Mouse (Mus musculus) kidney, adult 9 months (tissue): Measurements from ENCODE around the gene Six3.

Source experiments
- DNase-seq: peaks from one replicate; pipeline ENCODE4 v3.0.0; 2022

Six3 gene

DNA sequence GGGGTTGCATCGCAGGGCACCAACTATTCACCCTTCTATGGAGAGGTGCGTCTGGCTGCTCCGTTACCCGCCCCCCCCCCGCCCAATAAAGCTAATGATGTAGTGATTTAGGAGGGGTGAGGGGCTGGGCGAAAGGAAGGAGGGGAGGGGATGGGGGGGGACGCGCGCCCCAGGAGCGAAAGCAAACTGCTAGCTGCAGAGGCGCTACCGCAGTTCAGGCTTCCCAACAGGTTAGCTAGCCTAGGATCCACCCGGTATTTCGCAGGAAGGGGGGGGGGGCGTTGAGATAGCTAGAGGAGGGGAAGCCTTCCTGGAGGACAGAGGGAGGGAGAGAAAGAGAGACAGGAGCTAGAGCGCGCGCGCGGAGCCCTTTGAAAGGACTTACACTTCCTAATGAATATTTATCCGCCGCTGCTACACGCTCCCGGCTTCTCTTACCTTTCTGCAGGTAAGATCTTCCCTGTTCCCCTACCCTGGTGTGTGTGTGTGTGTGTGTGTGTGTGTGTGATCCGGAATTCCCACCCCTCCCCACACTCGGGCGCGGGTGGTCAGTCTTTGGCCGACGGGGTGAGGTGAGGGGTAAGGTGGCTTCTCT, at the start of gene Six3:
Gene Six3, plus strand, starts transcription at position 343 of the 595 bp plus-strand sequence.
- no peak for DNase-seq

- DNase-seq: no peak
These were observed 49.3 kb upstream of the Six3 start for GRCm38 (mm10) chr17:85564107-85564506.

DNA sequence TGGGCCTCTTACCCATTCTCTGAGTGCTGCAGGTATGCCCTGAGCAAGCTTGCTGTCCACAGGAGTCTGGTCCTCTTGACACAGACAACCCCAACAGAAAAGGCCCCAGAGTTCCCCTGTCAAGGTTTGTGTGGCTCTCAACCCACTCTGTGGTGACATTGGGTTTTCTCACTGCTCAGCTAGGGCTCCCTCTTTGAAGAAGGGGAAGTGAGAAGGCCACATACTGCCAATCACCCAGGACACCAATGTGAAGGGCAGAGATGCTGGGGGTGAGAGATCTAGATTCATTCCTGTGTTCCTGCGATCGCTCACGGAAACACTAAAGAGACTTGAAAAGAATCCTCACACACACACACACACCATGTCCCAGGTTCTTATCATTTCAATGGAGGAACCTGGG, 39.4 kb upstream of the Six3 start:
- DNase-seq: no peak

GRCm38 (mm10) chr17:85578290-85578689, 35.1 kb upstream of the Six3 start:
- no peak for DNase-seq

- DNase-seq: no peak
These were observed 34.1 kb upstream of the Six3 start for GRCm38 (mm10) chr17:85579350-85579749.

DNA sequence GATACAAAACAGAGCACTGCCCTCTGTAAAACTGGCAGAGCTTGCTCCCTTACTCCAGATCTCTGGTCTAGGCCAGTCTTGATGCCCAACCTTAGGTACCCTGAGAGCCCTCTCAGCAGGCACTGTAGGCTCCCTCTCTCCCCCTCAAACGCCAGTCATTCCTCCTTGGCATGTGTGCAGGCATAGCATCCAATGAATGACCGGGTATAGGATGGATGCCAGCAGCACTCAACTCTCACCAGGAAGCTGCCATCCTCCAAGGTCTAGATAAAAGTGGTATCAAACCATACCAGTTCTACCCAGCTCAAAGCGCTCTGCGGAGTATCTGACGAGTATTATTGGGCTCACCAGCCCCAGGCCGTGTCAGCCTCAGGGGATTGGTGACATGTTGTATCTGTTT, 33.2 kb upstream of the Six3 start:
- DNase-seq: no peak

- DNase-seq: no peak
These were observed 29.2 kb upstream of the Six3 start for GRCm38 (mm10) chr17:85584170-85584569.

- no peak for DNase-seq
These were observed 28.8 kb upstream of the Six3 start for GRCm38 (mm10) chr17:85584573-85584972.

GRCm38 (mm10) chr17:85585779-85586178, 27.6 kb upstream of the Six3 start:
- DNase-seq: no peak

DNA sequence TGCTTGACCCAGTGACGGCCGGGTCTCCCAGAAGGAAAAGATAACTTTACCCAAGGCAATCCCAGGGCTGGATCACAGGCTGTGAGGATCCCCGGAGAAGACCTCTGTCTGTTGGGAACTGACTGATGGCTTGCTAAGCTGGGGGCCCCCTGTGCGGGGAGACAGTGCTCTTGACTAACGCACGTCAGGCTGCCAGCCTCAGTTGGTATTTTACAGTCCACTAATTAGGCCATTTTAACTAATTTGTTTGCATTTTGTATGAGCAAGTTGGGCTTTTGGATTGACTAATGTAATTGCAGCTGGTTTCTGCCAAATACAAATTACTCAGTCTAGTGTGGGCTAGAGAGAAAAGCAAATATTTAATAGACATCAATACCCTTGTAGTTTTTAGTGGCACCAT, 21.4 kb upstream of the Six3 start:
- DNase-seq: no peak

DNA sequence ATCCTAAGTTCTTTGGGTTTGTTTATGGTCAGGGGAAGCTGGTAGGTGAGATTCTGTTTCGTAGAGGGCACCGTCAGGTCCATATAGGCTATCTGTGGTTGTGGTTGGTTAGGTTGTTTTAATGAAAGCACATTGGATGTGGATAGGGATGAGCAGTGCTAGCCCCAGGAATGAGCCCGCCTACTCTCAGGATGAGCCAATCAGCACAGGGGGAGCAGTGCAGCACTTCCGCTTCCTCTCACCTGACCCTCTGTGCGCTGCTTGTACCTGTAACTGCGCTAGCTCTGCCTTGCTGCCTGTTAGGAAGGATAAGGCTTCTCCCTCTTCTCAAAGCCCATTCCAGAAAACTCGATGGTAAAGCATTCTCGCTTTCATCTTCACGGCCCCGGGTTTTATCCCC, 17.6 kb upstream of the Six3 start:
- DNase-seq: no peak

- DNase-seq: no peak
These were observed 17.0 kb upstream of the Six3 start for GRCm38 (mm10) chr17:85596341-85596890.

DNA sequence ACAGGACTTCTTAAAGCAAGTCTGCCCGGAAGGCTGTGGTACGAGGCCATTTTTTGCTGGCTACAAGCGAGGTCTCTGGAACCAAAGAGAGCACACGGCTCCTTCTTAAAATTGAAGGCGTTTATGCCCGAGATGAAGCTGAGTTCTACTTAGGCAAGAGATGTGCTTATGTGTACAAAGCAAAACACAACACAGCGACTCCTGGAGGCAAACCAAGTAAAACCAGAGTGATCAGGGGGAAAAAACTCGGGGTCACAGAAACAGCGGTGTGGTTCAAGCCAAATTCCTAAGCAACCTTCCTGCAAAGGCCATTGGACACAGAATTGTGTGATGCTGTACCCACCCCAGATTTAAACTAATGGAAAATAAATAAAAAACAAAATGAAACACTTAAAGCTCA, 13.9 kb upstream of the Six3 start:
- DNase-seq: no peak

DNA sequence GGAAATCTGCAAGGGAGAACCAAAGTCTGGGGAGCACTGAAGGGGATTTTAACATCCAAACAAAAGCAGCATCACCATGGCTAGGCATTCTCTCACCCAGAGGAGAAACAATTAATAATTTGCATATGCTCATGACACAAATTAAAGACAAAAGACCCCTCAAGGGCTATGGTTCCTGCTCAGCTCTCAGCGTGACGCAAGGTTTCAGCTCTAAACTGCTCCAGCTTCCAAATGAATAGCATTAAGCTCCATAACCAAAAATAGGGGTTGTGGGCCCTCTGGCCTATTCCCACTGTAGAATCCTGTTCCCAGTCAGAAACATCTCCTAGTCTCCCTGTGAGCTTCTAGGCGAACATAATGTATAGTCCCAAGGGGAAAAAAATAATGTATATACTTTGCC, 6.9 kb upstream of the Six3 start:
- no peak for DNase-seq

DNA sequence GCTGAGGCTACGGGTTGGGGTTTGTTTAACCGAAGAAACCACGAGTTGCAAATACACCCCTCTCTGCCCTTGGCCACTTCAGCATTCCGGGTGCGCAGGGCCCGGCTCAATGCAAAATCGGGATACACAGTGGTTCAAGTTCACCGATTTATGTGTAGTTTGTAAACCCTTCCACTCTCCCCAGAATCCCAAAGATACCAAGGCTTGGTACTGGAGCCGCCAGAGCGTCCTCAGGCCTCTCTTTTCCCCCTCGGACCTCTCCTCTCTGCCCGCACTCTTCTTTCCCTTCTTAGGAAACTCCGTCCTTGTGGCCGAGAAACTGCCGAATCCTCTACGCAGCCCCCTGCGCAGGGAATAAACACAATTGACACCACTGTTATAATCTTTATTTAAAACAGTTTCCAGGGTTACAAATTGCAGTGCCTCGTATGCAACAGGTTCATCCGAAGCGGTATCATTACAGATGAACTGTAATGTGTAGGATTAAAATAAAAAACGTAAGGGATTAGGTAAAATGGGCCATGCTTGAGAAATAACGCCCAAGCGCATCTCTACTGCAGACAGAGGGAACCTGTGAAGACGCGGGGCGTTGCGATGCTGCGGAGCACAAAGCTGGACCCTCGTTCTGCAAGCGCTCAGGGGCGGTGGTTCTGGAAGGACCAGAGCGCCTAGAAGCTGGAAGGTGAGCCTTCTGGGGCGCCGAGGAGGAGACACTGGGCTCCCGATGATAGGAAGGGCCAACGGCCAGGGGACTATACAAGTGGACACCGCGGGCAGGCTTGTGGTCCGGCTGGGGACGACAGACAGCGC, 5.6 kb upstream of the Six3 start:
- no peak for DNase-seq

DNA sequence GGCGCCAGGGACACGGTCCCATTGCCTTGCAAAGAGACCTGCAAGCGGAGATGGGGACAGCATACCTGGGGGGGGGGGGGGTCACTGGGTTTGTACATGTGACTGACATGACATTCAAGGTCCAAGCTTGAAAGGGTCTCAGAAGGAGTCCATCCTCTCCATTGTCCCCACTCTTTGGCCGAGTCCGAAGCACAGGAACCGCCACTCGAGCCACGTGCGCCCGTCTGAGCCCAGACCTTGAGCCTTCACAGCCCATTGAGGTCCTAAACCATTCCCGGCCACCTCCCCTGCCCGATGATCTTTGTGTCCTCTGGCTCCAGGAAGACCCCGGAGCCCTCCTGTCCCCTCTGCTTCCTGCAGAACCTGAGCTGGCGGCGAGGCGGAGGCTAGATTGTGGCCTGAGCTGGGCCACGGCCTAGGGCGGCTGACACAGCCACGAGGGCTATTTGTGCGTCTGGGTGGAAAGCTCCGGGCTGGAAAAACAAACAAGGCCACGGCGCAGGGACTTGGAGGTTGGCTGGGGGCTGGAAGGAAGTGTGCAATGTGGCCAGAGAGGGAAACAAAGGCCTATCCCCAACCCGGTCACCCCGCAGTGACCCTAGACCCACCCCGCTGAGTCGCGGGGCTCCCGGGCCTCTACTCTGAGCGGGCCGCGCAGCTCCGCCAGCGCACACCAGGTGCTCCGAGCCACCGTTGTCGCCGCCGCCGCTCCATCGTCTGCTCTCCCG, 4.9 kb upstream of the Six3 start:
- DNase-seq: no peak

DNA sequence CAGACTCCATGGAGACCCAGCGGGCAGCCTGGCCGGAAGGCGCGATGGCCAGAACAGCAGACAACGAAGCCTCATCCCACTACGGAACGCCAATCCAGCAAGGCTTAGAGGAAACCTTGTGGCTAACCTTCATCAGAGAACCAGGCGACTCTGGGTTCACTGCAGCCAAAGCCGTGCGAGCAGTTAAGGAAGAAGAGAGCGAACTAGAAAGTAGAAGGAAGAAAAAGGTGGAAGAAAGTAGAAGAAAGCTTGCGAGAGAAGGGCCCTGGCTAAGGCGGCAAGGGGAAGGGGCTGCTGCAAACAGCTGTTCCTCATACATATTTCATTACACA, 4.3 kb upstream of the Six3 start:
- DNase-seq: no peak

GRCm38 (mm10) chr17:85609621-85610392, 3.6 kb upstream of the Six3 start:
- no peak for DNase-seq

DNA sequence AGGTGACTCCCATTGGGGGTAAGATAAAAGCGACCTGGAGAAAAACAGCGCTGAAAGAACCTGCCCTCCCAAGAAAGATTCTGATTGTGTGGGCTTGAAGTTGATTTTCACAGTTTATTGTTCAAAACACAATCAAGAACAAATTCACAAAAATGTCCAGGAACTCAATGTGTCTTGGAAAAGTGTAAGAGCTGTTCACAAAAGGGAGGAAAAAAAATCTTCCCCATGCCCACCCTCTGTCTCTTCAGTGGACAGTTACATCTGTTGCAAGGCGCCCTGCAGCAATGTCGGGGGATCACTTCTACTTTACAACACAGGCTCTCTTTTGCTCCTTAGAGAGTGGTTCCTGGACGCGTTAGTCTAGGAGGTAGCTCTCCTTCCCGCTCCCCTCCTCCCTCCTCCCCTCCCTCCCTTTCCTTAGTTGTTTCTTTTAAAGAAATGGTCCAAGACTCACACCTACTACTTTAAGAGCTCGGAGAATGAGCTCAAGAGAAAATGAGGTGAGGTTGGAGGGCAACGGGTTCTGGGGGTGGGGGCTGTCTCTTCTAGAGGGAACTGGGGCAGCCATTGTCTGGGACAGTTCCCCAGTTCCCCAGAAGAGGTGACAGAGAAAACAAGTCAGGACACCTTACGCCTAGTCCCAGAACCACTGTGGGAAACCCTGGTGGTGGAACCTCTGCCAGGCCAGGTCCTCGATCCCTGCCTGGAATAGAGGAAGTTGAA, 2.9 kb upstream of the Six3 start:
- DNase-seq: no peak

- no peak for DNase-seq
These were observed 1.6 kb upstream of the Six3 start for GRCm38 (mm10) chr17:85611521-85612515.
